In the genomic region with DNA sequence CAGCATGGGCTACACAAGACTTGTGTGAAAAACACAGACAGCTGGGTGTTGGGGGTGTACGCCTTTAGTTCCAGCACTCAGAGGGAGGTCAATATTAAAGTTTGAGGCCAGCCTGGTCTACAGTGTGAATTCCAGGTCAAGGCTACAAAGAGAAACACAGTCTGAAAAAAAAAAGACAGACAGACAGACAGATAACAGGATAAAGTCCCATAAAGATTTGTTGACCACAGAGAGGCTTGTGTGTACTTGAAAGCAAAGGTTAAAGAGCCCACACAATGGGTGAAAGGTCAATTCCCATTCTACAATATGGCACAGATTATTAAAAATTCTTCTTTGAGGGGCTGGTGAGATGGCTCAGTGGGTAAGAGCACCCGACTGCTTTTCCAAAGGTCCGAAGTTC, we compare ENCODE assay signal across 14 mouse cellular contexts.
"Had no signal": no experiment of that assay in that cellular context is flagged by ENCODE, and none has a peak within 500 bp of the region (broad histone marks: within the 10 kb centered on the region; RNA-seq: fewer than 3 reads in every experiment).

No protein-coding gene starts in this region.

- H3K4me3 ChIP-seq: layer of hippocampus, adult 2 months; limb, embryonic 10.5 days; limb, embryonic 13.5 days; liver, embryonic 13.5 days had no signal

- H3K9me3 ChIP-seq: limb, embryonic 10.5 days; limb, embryonic 13.5 days; liver, embryonic 13.5 days had no signal

- H3K36me3 ChIP-seq: limb, embryonic 10.5 days; liver, embryonic 13.5 days had no signal

- H3K9ac ChIP-seq: limb, embryonic 13.5 days; liver, embryonic 13.5 days had no signal

- H3K27me3 ChIP-seq: limb, embryonic 13.5 days; liver, embryonic 13.5 days had no signal

- H3K27ac ChIP-seq: kidney, postnatal 0 days; layer of hippocampus, adult 2 months; limb, embryonic 10.5 days; limb, embryonic 13.5 days; liver, embryonic 13.5 days had no signal

- H3K4me2 ChIP-seq: limb, embryonic 13.5 days; midbrain, embryonic 11.5 days had no signal

- DNase-seq: layer of hippocampus, adult 9-11 months; liver, embryonic 13.5 days; lung, adult 2 months; lung, postnatal 14 days; lung, postnatal 4 days; midbrain, embryonic 14.5 days; thymus, adult 18-20 months; thymus, postnatal 36 days had no signal

- ATAC-seq: intestine, postnatal 0 days had no signal
